Mouse (Mus musculus) cerebellum, adult 9-11 months (tissue): ENCODE measurements at regions not wholly inside any gene's neighbourhood (a gene's known extent, or its start where the extent isn't known, plus 50 kb on each side); places are given as distances from the start of the nearest gene placed in this dataset.
"Not testable (repeated sequence)": the region's sequence is repeated elsewhere in the genome, so short reads cannot be mapped to it uniquely, and the experiment has no call there.

Source experiments
- DNase-seq: peaks from one replicate; pipeline ENCODE4 v3.0.0; 2022

- DNase-seq, result not testable (repeated sequence)
Measured at GRCm38 (mm10) chr14:52791828-52792227, 296.3 kb upstream of the Olfr1507 start.

- DNase-seq, result not testable (repeated sequence)
Measured at GRCm38 (mm10) chr14:52782832-52783231, 287.3 kb upstream of the Olfr1507 start.

GRCm38 (mm10) chr14:52775816-52776215 is 280.3 kb upstream of the Olfr1507 start:
- DNase-seq, result not testable (repeated sequence)

- not testable (repeated sequence) for DNase-seq
Measured at GRCm38 (mm10) chr14:52769450-52769849, 273.9 kb upstream of the Olfr1507 start.

DNA sequence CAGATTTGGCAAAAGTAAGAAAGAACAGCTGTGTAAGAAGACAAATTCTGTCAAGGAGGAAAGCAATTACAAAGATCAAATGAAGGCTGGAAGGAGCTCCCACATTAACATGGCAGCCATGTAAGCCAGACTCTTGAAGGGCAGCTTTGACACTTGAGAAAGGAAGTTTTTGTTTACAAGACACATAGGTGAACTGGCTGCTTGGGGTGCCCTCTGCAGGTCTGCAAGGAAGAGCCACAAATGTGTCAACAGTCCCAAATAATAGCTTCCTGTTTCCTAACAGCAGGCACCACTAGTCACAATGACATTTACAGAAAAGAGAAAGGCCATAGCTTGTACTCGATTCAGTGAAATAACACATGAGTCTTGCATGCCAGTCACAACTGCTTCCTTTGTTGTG is 256.6 kb upstream of the Olfr1507 start:
- DNase-seq, result not testable (repeated sequence)

GRCm38 (mm10) chr14:52726680-52727079 is 231.1 kb upstream of the Olfr1507 start:
- DNase-seq, result not testable (repeated sequence)

- not testable (repeated sequence) for DNase-seq
Measured at GRCm38 (mm10) chr14:52724988-52725387, 229.4 kb upstream of the Olfr1507 start.

- DNase-seq, result no peak
Measured at GRCm38 (mm10) chr14:52720640-52721039, 225.1 kb upstream of the Olfr1507 start.

GRCm38 (mm10) chr14:52700851-52701250 is 205.3 kb upstream of the Olfr1507 start:
- DNase-seq, result not testable (repeated sequence)

- not testable (repeated sequence) for DNase-seq
Measured at GRCm38 (mm10) chr14:52683636-52684035, 188.1 kb upstream of the Olfr1507 start.

DNA sequence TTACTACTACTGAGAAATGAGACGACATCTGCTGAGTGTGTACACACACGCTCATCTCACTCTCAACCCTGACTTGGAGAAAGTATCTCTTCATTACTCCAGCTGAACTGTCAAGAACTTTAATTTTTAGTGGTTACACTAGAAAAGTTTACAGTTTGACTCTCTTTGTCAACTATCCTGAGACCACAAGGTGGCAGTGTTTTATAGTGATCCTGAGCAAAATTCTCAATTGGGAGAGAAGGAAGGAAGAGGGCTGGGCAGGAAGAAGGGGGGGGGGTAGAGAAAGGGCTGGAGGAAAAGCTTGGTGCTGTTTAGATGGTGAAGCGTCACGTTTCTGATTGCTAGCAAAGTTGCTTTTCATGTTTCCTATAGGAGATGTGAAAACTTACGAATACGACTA is 158.8 kb upstream of the Olfr1507 start:
- no peak for DNase-seq

DNA sequence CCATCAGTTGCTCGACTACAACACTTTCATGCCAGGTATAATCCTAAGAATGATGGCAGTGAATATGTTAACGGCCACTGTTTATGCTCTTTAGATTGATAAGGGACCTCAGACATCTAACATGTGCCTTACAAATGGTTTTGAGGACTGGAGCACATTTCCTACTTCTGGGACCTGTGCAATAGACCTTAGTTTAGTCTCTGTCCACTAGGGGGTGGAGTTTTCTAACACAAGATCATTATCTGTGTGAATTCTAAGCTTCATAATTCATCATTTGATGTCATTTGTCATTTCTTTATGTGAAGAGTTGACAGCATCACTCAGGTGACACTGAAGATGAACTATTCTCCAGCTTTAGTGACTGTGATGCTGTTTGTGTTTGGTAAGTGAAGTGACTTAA is 142.6 kb upstream of the Olfr1507 start:
- no peak for DNase-seq

DNA sequence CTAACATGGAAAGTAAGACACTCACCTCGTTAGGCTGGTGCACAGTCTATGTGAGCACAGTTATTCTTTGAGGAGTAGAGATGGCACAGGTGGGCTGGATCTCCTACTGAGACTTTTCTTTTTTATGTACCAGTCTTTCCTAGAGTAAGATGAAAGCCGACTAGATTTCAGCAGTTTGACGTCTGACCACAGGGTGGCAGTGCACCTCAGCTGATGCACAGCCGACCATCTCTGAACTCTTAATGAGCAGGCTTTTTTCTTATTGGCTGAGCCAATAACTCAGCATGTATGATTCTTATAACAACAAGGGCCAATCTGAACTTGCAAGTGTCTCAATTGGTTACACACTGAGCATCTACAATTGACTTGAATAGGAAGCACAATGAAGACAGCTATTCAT is 126.6 kb upstream of the Olfr1507 start:
- no peak for DNase-seq

- no peak for DNase-seq
Measured at GRCm38 (mm10) chr14:52580319-52580718, 84.8 kb upstream of the Olfr1507 start.

DNA sequence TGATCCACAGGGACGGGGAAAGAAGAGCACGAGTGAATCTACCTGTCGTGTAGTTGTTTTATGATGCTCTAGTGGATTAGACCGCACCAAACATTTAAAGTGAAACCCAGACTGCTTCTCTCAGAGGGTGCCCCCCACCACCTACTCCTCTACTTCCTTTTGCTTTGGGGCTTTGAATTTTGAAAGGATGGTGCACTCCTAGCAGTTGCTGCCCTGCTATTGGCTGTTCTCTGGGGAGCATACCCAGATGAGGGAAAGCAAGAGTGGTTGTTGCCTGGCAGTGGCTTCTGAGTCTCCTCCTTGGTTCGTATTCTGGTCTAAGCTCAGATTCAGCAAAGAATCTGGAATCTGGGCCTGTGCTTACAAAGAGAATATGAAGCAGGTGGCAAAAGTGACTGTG is 71.4 kb upstream of the Olfr1507 start:
- no peak for DNase-seq

GRCm38 (mm10) chr14:52565606-52566005 is 70.1 kb upstream of the Olfr1507 start:
- no peak for DNase-seq

DNA sequence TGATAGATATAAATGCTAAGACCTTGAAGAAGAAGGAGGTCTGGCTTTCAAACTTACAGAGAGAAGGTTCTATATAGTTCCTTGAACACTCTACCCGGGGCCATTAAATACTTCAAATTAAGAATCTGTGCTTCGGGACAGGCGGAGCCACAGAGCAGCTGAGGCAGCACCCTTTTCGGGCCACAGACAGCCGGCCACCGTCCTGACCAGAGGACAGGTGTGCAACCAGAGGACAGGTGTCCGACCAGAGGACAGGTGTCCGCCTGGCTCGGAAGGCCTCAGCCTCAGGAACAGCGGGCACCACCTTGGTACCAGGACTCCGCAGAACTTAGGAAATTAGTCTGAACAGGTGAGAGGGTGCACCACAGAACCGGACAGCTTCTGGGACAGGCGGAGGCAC is 60.8 kb upstream of the Olfr1507 start:
- DNase-seq, result not testable (repeated sequence)

GRCm38 (mm10) chr14:52553399-52553798 is 57.9 kb upstream of the Olfr1507 start:
- no peak for DNase-seq

DNA sequence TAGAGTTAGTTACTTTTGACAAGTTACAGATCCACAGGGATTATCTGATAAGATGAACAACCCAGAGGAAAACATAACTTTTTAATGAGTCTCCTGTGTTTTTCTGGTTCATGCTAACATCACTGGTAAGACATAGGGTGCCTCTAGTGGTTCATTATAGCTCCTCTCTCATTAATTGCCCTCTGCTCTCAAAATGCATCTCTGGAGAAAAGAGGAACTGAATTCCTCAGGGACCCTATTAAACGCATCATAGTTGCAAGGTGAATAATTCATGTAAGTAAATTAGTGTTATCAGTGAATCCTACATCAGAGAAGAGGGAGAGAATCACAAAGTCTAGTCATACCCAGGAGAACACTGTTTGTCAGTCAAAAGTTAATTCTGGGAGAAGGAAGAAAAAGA is 52.4 kb upstream of the Olfr1507 start:
- no peak for DNase-seq
